Mouse (Mus musculus) stomach, postnatal 0 days (tissue): ENCODE measurements at regions not wholly inside any gene's neighbourhood (a gene's known extent, or its start where the extent isn't known, plus 50 kb on each side); places are given as distances from the start of the nearest gene placed in this dataset.

Source experiments
- ATAC-seq: fragments of 200-750 bp; cut with Nextera tagmentation; 2 replicates; pipeline ENCODE4 v1.8.0; 2017; ENCODE audit not compliant: low FRiP score, low TSS enrichment
- DNase-seq: peaks from one replicate; pipeline ENCODE4 v3.0.0-alpha.2; 2016; ENCODE audit warnings: low spot score
- H3K27ac ChIP-seq: fragments of 300-500 bp; sonication (generic); replicated peaks from 2 replicates; pipeline ENCODE4 v1.5.1; 2014; ENCODE audit warnings: mild to moderate bottlenecking, control low read depth
- H3K27me3 ChIP-seq: fragments of 300-500 bp; sonication (generic); 2 replicates; pipeline ENCODE4 v1.6.1; 2014; ENCODE audit warnings: low read length; ENCODE audit not compliant: control insufficient read depth, insufficient read depth
- H3K36me3 ChIP-seq: fragments of 300-500 bp; sonication (generic); 2 replicates; pipeline ENCODE4 v1.6.1; 2014; ENCODE audit warnings: low read length, mixed read lengths; ENCODE audit not compliant: control insufficient read depth, insufficient read depth
- H3K4me1 ChIP-seq: fragments of 300-500 bp; sonication (generic); replicated peaks from 2 replicates; pipeline ENCODE4 v1.6.1; 2014; ENCODE audit warnings: antibody characterized with exemption; ENCODE audit not compliant: control insufficient read depth, insufficient read depth
- H3K4me2 ChIP-seq: fragments of 300-500 bp; sonication (generic); replicated peaks from 2 replicates; pipeline ENCODE4 v1.6.1; 2014; ENCODE audit warnings: low read depth, mild to moderate bottlenecking, control low read depth, moderate library complexity
- H3K4me3 ChIP-seq: fragments of 300-500 bp; sonication (generic); 2 replicates; pipeline ENCODE4 v1.5.1; 2014; ENCODE audit warnings: low read depth, low read length, control low read depth
- H3K9ac ChIP-seq: fragments of 300-500 bp; sonication (generic); 2 replicates; pipeline ENCODE4 v1.6.1; 2014; ENCODE audit warnings: mild to moderate bottlenecking, low read length, control low read depth, mixed read lengths
- H3K9me3 ChIP-seq: fragments of 300-500 bp; sonication (generic); 2 replicates; pipeline ENCODE4 v1.6.1; 2016; ENCODE audit warnings: low read length; ENCODE audit not compliant: control insufficient read depth
- CTCF ChIP-seq: IDR thresholded peaks from 2 replicates; pipeline ENCODE4 v1.5.1; 2016; ENCODE audit warnings: antibody characterized with exemption, low read depth, mild to moderate bottlenecking, moderate library complexity
- EP300 ChIP-seq: optimal IDR thresholded peaks from 2 replicates; pipeline ENCODE3; 2016; ENCODE audit warnings: antibody characterized with exemption
- WGBS: fragments of 180-500 bp; shearing (Covaris S2); extraction: QIAGEN DNeasy Blood & Tissue Kit; methylation state at CpG from one replicate; pipeline ENCODE4 v1.1.7; 2014; 5-methylcytosine and 5-hydroxymethylcytosine counted together

- WGBS = 48% methylated on average over 4 of the region's 4 CpGs
- Histone ChIP-seq H3K4me2 (no peak overlapping the region), H3K36me3 (no peaks in the 10 kb centered on the region), H3K27me3 (no peaks in the 10 kb centered on the region), H3K9ac (no peak overlapping the region), H3K9me3 (no peaks in the 10 kb centered on the region), H3K4me1 (no peaks in the 10 kb centered on the region), H3K27ac (no peak overlapping the region), H3K4me3 (no peak overlapping the region)
- TF ChIP-seq EP300 (no peak), CTCF (no peak)
- DNase-seq (no peak), ATAC-seq (no peak)
These were observed 600.1 kb downstream of the Nr2f2 start for GRCm38 (mm10) chr7:69766451-69766850.

GRCm38 (mm10) chr7:69740495-69740894, 626.0 kb downstream of the Nr2f2 start:
- Histone ChIP-seq H3K4me1 (no peaks in the 10 kb centered on the region), H3K4me3 (no peak overlapping the region), H3K27ac (no peak overlapping the region), H3K4me2 (no peak overlapping the region), H3K9me3 (no peaks in the 10 kb centered on the region), H3K36me3 (no peaks in the 10 kb centered on the region), H3K27me3 (no peaks in the 10 kb centered on the region), H3K9ac (no peak overlapping the region)
- TF ChIP-seq CTCF (no peak), EP300 (no peak)
- DNase-seq (no peak), ATAC-seq (no peak)
- 57% methylated on average over 6 of the region's 6 CpGs for WGBS

GRCm38 (mm10) chr7:69738998-69739397, 627.5 kb downstream of the Nr2f2 start:
- no peak for TF ChIP-seq EP300
- TF ChIP-seq CTCF = no peak
- WGBS = 84% methylated on average over 7 of the region's 7 CpGs
- Histone ChIP-seq H3K9me3 (no peaks in the 10 kb centered on the region), H3K9ac (no peak overlapping the region), H3K27me3 (no peaks in the 10 kb centered on the region), H3K36me3 (no peaks in the 10 kb centered on the region), H3K4me1 (no peaks in the 10 kb centered on the region), H3K4me3 (no peak overlapping the region), H3K27ac (no peak overlapping the region), H3K4me2 (no peak overlapping the region)
- DNase-seq = no peak
- ATAC-seq = no peak

GRCm38 (mm10) chr7:69715081-69715480, 651.5 kb downstream of the Nr2f2 start:
- H3K27ac ChIP-seq = no peak overlapping the region
- DNase-seq = no peak
- H3K9ac ChIP-seq = no peak overlapping the region
- H3K4me1 ChIP-seq = no peaks in the 10 kb centered on the region
- H3K4me3 ChIP-seq = no peak overlapping the region
- 88% methylated on average over 5 of the region's 5 CpGs for WGBS
- no peaks in the 10 kb centered on the region for H3K36me3 ChIP-seq
- TF ChIP-seq EP300 (no peak), CTCF (no peak)
- no peak for ATAC-seq
- no peaks in the 10 kb centered on the region for H3K9me3 ChIP-seq
- no peaks in the 10 kb centered on the region for H3K27me3 ChIP-seq
- H3K4me2 ChIP-seq = no peak overlapping the region

- H3K9ac ChIP-seq = no peak overlapping the region
- no peaks in the 10 kb centered on the region for H3K36me3 ChIP-seq
- TF ChIP-seq EP300 (no peak), CTCF (no peak)
- no peaks in the 10 kb centered on the region for H3K9me3 ChIP-seq
- DNase-seq (no peak), ATAC-seq (no peak)
- H3K4me2 ChIP-seq = no peak overlapping the region
- no peaks in the 10 kb centered on the region for H3K4me1 ChIP-seq
- no peak overlapping the region for H3K4me3 ChIP-seq
- 59% methylated on average over 1 of the region's 1 CpGs for WGBS
- H3K27ac ChIP-seq = no peak overlapping the region
- no peaks in the 10 kb centered on the region for H3K27me3 ChIP-seq
These were observed 696.3 kb downstream of the Nr2f2 start for GRCm38 (mm10) chr7:69670211-69670610.

- no peak for ATAC-seq
- H3K4me2 ChIP-seq = no peak overlapping the region; the same call in 1 of the 2 replicates
These were observed 711.0 kb downstream of the Nr2f2 start for GRCm38 (mm10) chr7:69655583-69655982.

More at GRCm38 (mm10) chr7:69655583-69655982, 711.0 kb downstream of the Nr2f2 start:
- 4% methylated on average over 9 of the region's 9 CpGs for WGBS
- Histone ChIP-seq H3K4me1 (no peaks in the 10 kb centered on the region), H3K36me3 (no peaks in the 10 kb centered on the region), H3K9me3 (no peaks in the 10 kb centered on the region), H3K27ac (no peak overlapping the region), H3K9ac (no peak overlapping the region), H3K4me3 (no peak overlapping the region), H3K27me3 (no peaks in the 10 kb centered on the region)
- DNase-seq = no peak
- no peak for TF ChIP-seq EP300
- no peak for TF ChIP-seq CTCF
